Mouse (Mus musculus) midbrain, embryonic 14.5 days (tissue): ENCODE measurements at regions not wholly inside any gene's neighbourhood (a gene's known extent, or its start where the extent isn't known, plus 50 kb on each side); places are given as distances from the start of the nearest gene placed in this dataset.

Source experiments
- ATAC-seq: fragments of 200-750 bp; cut with Nextera tagmentation; 2 replicates; pipeline ENCODE4 v1.8.0; 2017; ENCODE audit warnings: moderate number of reproducible peaks, moderate library complexity; ENCODE audit not compliant: low FRiP score, low TSS enrichment
- DNase-seq: peaks from one replicate; pipeline ENCODE4 v3.0.0-alpha.2; 2015
- H3K27ac ChIP-seq: fragments of 300-500 bp; sonication (generic); replicated peaks from 2 replicates; pipeline ENCODE4 v1.5.1; 2014; ENCODE audit warnings: mild to moderate bottlenecking, low read depth, low read length, moderate library complexity
- H3K27me3 ChIP-seq: fragments of 300-500 bp; sonication (generic); 2 replicates; pipeline ENCODE4 v1.6.1; 2014; ENCODE audit warnings: low read length, control low read depth, mixed read lengths; ENCODE audit not compliant: control insufficient read depth, insufficient read depth
- H3K36me3 ChIP-seq: fragments of 300-500 bp; sonication (generic); 2 replicates; pipeline ENCODE4 v1.6.1; 2014; ENCODE audit warnings: low read length, control low read depth; ENCODE audit not compliant: control insufficient read depth, insufficient read depth
- H3K4me1 ChIP-seq: fragments of 300-500 bp; sonication (generic); 2 replicates; pipeline ENCODE4 v1.6.1; 2014; ENCODE audit warnings: mild to moderate bottlenecking, antibody characterized with exemption, low read length, control low read depth; ENCODE audit not compliant: control insufficient read depth, insufficient read depth
- H3K4me2 ChIP-seq: fragments of 300-500 bp; sonication (generic); 2 replicates; pipeline ENCODE4 v1.6.1; 2014; ENCODE audit warnings: mild to moderate bottlenecking, low read length, moderate library complexity
- H3K4me3 ChIP-seq: fragments of 300-500 bp; sonication (generic); replicated peaks from 2 replicates; pipeline ENCODE4 v1.5.1; 2014; ENCODE audit warnings: low read depth, low read length
- H3K9ac ChIP-seq: fragments of 300-500 bp; sonication (generic); replicated peaks from 2 replicates; pipeline ENCODE4 v1.6.1; 2014; ENCODE audit warnings: mild to moderate bottlenecking, low read length, moderate library complexity
- H3K9me3 ChIP-seq: fragments of 300-500 bp; sonication (generic); 2 replicates; pipeline ENCODE4 v1.6.1; 2016; ENCODE audit warnings: low read length, control low read depth, mixed read lengths; ENCODE audit not compliant: control insufficient read depth
- WGBS: fragments of 180-500 bp; shearing (Covaris S2); extraction: QIAGEN DNeasy Blood & Tissue Kit; methylation state at CpG from one replicate; pipeline ENCODE4 v1.1.7; 2014; 5-methylcytosine and 5-hydroxymethylcytosine counted together

DNA sequence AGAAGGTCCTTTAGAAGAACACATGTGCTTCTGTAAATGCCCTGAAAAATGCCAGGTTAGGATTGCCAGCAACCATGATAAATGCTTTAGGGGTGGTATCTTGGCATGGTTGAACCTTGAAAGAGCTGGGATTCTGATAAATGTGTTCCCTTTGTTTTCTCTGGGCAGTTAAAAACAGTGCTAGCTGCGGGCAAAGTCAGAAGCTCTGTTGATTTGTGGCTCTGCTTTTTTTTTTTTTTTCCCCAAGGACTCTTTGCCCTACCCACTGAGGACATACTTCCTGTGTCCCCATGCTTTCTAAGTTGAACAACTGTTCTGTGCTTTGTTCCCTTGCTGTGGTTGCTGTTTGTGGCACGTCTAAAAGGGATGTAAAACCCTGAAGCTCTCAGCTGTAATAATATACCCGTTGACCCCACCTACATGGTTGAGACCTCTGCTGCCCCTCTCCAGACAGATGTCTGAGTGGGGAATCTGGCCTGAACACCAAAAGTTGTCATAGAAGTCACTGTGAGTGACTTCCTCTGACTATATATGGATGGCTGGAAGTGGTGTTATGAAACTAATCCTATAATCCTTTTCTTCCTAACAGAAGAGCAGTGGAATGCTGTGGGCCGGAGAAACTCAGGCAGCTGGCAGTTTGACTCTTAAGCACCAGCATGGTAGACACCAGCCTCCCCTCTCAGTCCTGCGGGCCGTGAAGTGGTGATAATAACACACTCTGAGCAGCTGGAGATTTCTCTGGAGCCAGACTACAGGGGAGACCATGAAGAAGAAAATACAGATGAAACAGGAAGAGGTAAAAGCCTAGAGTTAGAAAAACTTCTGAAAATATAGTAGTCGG lies 218.7 kb downstream of the Phlda1 start:
- no peaks in the 10 kb centered on the region for H3K27me3 ChIP-seq
- 74% methylated on average over 7 of the region's 7 CpGs for WGBS
- no peaks in the 10 kb centered on the region for H3K36me3 ChIP-seq
- H3K9me3 ChIP-seq = no peaks in the 10 kb centered on the region
- ATAC-seq = no peak
- no peak for DNase-seq
- H3K4me1 ChIP-seq = no peaks in the 10 kb centered on the region
- H3K4me3 ChIP-seq = no peak overlapping the region
- no peak overlapping the region for H3K4me2 ChIP-seq
- no peak overlapping the region for H3K9ac ChIP-seq
- H3K27ac ChIP-seq = no peak overlapping the region

DNA sequence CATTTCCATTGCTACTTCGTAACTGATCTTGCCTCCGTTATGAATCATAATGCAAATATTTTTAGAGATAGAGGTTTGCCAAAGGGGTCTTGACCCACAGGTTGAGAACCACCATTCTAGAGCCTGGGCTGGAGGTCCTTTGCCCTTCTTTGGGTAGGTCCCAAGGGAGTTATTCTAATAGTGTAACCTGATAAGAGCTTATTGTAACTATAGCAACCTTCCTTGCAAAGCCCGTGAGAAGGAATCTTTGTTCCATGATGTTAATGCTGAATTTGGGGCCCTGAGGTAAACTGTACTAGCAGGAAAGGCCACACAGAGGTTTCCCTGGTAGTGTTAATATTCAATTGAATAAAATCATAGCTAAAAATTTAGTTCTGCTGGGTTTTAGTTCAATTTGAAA lies 229.9 kb downstream of the Phlda1 start:
- 63% methylated on average over 3 of the region's 3 CpGs for WGBS
- no peak overlapping the region for H3K4me3 ChIP-seq
- H3K9ac ChIP-seq = no peak overlapping the region
- no peak overlapping the region for H3K4me2 ChIP-seq
- ATAC-seq (no peak), DNase-seq (no peak)
- no peak overlapping the region for H3K27ac ChIP-seq
- H3K4me1 ChIP-seq = peaks cover 3% of the 10 kb centered on the region; the same call in 1 of the 2 replicates
- no peaks in the 10 kb centered on the region for H3K36me3 ChIP-seq
- no peaks in the 10 kb centered on the region for H3K9me3 ChIP-seq
- no peaks in the 10 kb centered on the region for H3K27me3 ChIP-seq

DNA sequence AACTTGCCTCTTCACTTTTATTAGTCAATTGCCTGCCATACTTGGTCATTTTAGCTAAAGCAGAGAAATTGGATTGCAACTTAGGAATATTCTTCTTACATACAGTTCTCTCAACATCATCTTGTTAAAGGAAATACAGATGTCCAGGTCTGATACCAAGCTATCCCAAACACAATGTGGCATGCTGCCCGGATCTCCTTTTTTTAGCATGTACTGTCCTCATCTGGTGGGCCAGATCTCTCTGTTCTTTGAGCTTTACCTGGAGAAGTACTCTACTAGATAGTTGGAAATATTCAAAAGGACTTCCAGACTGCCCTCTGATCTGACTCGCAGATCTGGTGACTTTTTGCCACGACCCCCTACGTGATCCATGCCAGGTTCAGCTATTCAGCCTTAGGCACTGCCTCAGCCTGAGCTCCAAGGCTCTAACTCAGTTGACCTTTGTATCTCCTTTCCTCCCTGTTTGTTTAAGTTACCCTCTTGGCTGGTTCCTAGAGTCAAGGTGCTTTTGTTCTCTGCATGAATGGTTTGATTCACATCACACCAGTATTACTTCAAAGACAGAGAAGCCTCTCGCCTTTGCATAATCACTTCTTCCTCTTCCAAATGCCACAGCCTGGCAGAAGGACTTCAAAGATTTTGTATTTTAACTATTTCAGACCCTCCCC lies 232.9 kb upstream of the Krr1 start:
- DNase-seq (no peak), ATAC-seq (no peak)
- H3K9me3 ChIP-seq = no peaks in the 10 kb centered on the region
- H3K4me3 ChIP-seq = no peak overlapping the region
- H3K27ac ChIP-seq = no peak overlapping the region
- no peak overlapping the region for H3K4me2 ChIP-seq
- H3K27me3 ChIP-seq = no peaks in the 10 kb centered on the region
- H3K9ac ChIP-seq = no peak overlapping the region
- 20% methylated on average over 5 of the region's 5 CpGs for WGBS
- peaks cover 3% of the 10 kb centered on the region; the same call in 1 of the 2 replicates for H3K4me1 ChIP-seq
- H3K36me3 ChIP-seq = no peaks in the 10 kb centered on the region

DNA sequence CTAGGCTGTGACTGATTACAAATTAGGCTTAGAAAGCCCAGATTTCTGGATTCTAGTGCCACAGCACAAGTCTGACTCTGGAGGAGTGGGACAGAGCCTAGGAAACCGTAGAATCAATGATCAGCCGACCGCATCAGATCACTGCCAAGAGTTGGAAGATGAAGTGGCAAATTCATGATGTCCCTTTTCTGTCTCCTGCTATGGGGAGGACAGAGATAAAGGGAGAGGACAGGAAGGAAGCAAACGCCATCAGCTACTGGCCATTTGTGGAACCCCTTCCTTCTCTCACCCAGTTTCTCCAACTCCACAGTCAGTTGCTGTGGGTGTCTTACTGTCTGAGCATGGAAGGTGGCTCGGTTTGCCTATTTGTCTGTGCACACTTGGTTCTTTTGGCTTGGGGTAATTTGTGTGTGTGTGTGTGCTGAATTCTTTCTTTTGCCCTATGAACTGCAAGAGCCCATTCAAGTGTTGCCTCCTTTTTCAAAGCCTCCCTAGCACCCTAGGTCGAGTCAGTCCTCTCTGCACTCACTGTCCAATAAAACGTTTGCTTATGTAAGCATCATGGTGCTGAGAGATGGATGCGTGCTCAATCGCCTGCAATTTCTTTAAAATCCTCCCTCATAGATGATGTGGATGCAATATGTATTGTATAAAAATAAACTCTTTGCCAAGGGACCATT lies 231.7 kb upstream of the Krr1 start:
- no peaks in the 10 kb centered on the region for H3K36me3 ChIP-seq
- H3K9ac ChIP-seq = no peak overlapping the region
- DNase-seq (no peak), ATAC-seq (no peak)
- H3K27ac ChIP-seq = no peak overlapping the region
- 58% methylated on average over 9 of the region's 9 CpGs for WGBS
- no peaks in the 10 kb centered on the region for H3K27me3 ChIP-seq
- H3K4me3 ChIP-seq = no peak overlapping the region
- H3K4me1 ChIP-seq = peaks cover 3% of the 10 kb centered on the region; the same call in 1 of the 2 replicates
- H3K9me3 ChIP-seq = no peaks in the 10 kb centered on the region
- H3K4me2 ChIP-seq = no peak overlapping the region

DNA sequence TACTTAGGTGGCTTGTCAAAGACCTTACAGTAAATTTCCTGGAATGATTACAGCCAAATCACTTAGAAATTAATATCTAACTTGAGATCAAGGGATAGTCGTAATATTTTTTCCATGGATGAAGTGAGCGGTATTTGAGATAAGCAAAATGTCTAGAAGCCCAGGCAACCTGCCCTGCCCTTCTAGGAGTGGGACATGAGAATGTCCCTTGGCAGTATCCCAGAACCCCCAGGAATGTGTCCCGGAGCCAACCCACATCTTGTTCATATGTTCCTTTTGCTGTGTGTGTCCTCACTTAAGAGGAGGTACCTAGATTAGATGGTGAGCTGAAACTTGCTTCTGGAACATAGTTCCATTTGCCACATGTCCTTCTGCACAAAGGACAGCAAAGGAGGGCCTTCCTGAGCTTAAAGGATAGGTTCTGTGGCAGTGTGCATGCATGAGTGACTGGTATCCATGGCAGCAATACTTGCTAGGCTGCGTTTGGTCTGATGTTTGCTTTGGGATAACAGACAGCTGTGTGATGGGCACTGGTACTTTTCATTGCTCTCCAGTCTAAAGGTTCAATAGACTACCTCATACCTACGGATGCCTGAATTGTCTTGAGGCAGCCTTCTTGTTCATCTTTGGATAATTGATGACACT lies 231.0 kb upstream of the Krr1 start:
- Histone ChIP-seq H3K4me1 (peaks cover 3% of the 10 kb centered on the region; the same call in 1 of the 2 replicates), H3K9ac (no peak overlapping the region), H3K4me2 (no peak overlapping the region), H3K27ac (no peak overlapping the region), H3K4me3 (no peak overlapping the region), H3K36me3 (no peaks in the 10 kb centered on the region), H3K27me3 (no peaks in the 10 kb centered on the region), H3K9me3 (no peaks in the 10 kb centered on the region)
- ATAC-seq (no peak), DNase-seq (peak; percentile 36)
- WGBS = 56% methylated on average over 5 of the region's 5 CpGs

DNA sequence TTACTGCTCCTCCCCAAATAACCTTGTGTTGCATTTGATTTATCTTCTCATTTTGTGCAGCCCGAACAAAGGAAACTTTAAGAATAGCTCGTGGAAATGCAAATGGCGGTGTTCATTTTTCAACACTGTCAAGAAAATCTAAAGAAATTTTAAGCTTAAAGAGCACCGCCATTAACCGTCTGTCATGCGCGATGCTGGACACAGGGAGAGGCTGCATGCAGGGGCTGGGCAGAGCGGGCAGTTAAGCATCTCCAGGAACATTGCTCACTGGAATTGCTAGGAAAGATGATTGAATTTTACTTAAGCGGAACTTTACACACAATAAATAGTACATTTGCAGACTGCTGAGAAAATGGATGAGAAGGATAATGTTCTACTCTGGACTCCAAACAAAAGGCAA lies 229.2 kb upstream of the Krr1 start:
- no peak overlapping the region for H3K4me2 ChIP-seq
- ATAC-seq = no peak
- no peak overlapping the region for H3K27ac ChIP-seq
- WGBS = 77% methylated on average over 9 of the region's 9 CpGs
- no peaks in the 10 kb centered on the region for H3K36me3 ChIP-seq
- DNase-seq = no peak
- no peak overlapping the region for H3K4me3 ChIP-seq
- no peaks in the 10 kb centered on the region for H3K27me3 ChIP-seq
- H3K4me1 ChIP-seq = peaks cover 3% of the 10 kb centered on the region; the same call in 1 of the 2 replicates
- no peaks in the 10 kb centered on the region for H3K9me3 ChIP-seq
- H3K9ac ChIP-seq = no peak overlapping the region

DNA sequence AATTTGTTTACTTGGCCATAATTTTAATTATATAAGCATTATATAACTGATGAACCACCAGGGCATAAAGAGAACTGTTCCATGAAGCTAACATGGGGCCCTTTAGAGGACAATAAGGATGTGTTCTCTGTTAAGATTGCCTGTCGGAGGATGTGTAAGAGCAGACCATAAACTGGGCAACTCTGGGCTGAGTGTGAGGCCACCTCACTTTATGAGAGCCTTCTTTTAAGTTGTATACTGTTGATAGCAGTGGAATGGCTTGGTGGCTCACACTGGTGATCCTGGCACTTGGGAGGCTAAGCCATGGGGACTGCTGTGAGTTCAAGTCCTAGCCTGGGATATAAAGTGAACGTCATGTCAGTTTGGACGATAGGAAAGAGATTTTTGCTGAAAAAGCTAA lies 227.3 kb upstream of the Krr1 start:
- Histone ChIP-seq H3K27me3 (no peaks in the 10 kb centered on the region), H3K4me2 (no peak overlapping the region), H3K4me3 (no peak overlapping the region), H3K4me1 (no peaks in the 10 kb centered on the region), H3K9me3 (no peaks in the 10 kb centered on the region), H3K36me3 (no peaks in the 10 kb centered on the region), H3K9ac (no peak overlapping the region), H3K27ac (no peak overlapping the region)
- 94% methylated on average over 3 of the region's 3 CpGs for WGBS
- ATAC-seq = no peak
- no peak for DNase-seq

DNA sequence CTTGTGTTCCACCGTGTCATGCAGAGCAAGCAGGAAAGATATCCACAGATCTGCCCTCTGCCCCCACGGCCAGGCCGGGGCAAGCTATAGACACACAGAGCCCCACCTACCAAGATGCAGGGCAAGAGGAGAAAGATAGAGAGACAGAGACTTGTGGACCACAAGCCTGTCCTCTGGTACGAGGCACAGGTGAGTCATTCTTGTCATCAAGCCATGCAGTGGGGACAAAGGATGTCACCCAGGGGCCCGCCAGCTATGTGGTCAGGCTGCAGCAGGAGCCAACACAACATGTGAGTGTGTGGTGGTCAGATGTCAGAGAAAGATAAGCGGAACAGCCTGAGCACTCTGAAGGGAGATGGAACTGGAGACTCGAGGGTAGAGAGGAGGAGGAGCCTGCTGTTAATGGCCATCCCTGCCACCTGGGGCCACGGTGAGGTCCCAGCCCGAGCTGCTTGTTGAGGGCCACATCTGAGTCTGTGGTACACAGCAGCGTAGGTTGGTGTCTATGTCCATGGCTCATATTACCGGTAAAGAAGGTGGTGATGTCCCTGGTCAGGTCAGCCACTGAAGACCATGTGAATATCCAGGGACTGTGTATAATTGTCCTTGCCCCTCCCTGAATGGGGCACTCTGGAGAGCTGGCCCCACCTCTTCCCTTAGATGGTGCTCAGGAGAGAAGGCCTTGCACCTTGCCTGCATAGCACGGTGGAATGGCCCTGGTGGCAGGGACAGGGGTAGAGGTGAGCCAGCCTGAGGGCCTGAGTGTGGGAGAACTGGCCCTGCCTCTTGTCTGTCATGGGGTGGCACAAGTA lies 226.2 kb upstream of the Krr1 start:
- 80% methylated on average over 12 of the region's 12 CpGs for WGBS
- H3K36me3 ChIP-seq = no peaks in the 10 kb centered on the region
- H3K27ac ChIP-seq = no peak overlapping the region
- H3K4me2 ChIP-seq = no peak overlapping the region
- no peak overlapping the region for H3K9ac ChIP-seq
- no peaks in the 10 kb centered on the region for H3K27me3 ChIP-seq
- H3K4me1 ChIP-seq = no peaks in the 10 kb centered on the region
- ATAC-seq = peak; percentile 57; the same call in 1 of the 2 replicates
- DNase-seq = no peak
- no peak overlapping the region for H3K4me3 ChIP-seq
- no peaks in the 10 kb centered on the region for H3K9me3 ChIP-seq
